Mouse (Mus musculus) thymus, adult 2 months (tissue): Measurements from ENCODE around the gene C8g. TPM values are rescaled to one million over a fixed set of nuclear protein-coding genes. Genes with fewer than 3 reads are reported as not detected.

Experiments
- DNase-seq: peaks from one replicate; pipeline ENCODE4 v3.0.0; 2021
- H3K27ac ChIP-seq: fragments of 200-500 bp; 2 replicates; pipeline ENCODE4 v1.5.1; 2012; ENCODE audit warnings: low read length, control low read depth; ENCODE audit not compliant: control insufficient read depth, insufficient read depth
- H3K27me3 ChIP-seq: fragments of 200-500 bp; 2 replicates; pipeline ENCODE4 v1.6.1; 2012; ENCODE audit warnings: mild to moderate bottlenecking, low read length, moderate library complexity, mixed read lengths; ENCODE audit not compliant: control insufficient read depth, insufficient read depth
- H3K36me3 ChIP-seq: fragments of 200-500 bp; 2 replicates; pipeline ENCODE4 v1.6.1; 2012; ENCODE audit warnings: mild to moderate bottlenecking, low read length, moderate library complexity; ENCODE audit not compliant: control insufficient read depth, insufficient read depth
- H3K4me1 ChIP-seq: fragments of 200-500 bp; replicated peaks from 2 replicates; pipeline ENCODE4 v1.6.1; 2012; ENCODE audit warnings: low read length; ENCODE audit not compliant: control insufficient read depth, insufficient read depth
- H3K4me3 ChIP-seq: fragments of 200-500 bp; 2 replicates; pipeline ENCODE4 v1.5.1; 2012; ENCODE audit warnings: mild to moderate bottlenecking, low read length, control low read depth, moderate library complexity; ENCODE audit not compliant: control insufficient read depth, insufficient read depth
- CTCF ChIP-seq: fragments of 200-500 bp; IDR thresholded peaks from 2 replicates; pipeline ENCODE4 v1.5.1; 2012; ENCODE audit warnings: mild to moderate bottlenecking, control low read depth, low read length, moderate library complexity, borderline replicate concordance; ENCODE audit not compliant: control insufficient read depth, poor library complexity, insufficient read depth; ENCODE audit errors: extremely low read depth
- POLR2A ChIP-seq: fragments of 200-500 bp; IDR thresholded peaks from 2 replicates; pipeline ENCODE4 v1.6.1; 2012; ENCODE audit warnings: mild to moderate bottlenecking, low read length, control low read depth, moderate library complexity; ENCODE audit not compliant: control insufficient read depth, poor library complexity, insufficient read depth; ENCODE audit errors: extremely low read depth
- WGBS: fragments of 180-500 bp; shearing (Covaris S2); methylation state at CpG from one replicate; pipeline ENCODE4 v1.1.7; 2018; 5-methylcytosine and 5-hydroxymethylcytosine counted together
- polyA plus RNA-seq: library from polyadenylated mRNA; depleted of rRNA; stranded (reverse); fragments of >200 nt; gene quantifications from 2 replicates; pipeline ENCODE4 v1.2.3, GENCODE M21; 2012

Gene C8g
- polyA plus RNA-seq, 1 experiment: 4.7 TPM

GRCm38 (mm10) chr2:25541644-25542367, 40.3 kb upstream of the C8g start:
- H3K36me3 ChIP-seq: peaks cover 20% of the 10 kb centered on the region
- DNase-seq: no peak
- WGBS: 90% methylated on average over 10 of the region's 10 CpGs
- no peak overlapping the region for H3K4me3 ChIP-seq
- H3K27me3 ChIP-seq: no peaks in the 10 kb centered on the region
- no peak overlapping the region for H3K27ac ChIP-seq
- peaks cover 33% of the 10 kb centered on the region for H3K4me1 ChIP-seq
- no peak for TF ChIP-seq CTCF
- TF ChIP-seq POLR2A: no peak

GRCm38 (mm10) chr2:25540541-25540948, 39.0 kb upstream of the C8g start:
- peaks cover 27% of the 10 kb centered on the region for H3K4me1 ChIP-seq
- 91% methylated on average over 4 of the region's 4 CpGs for WGBS
- TF ChIP-seq POLR2A (no peak), CTCF (no peak)
- no peaks in the 10 kb centered on the region for H3K27me3 ChIP-seq
- no peak for DNase-seq
- no peak overlapping the region for H3K27ac ChIP-seq
- H3K36me3 ChIP-seq: peaks cover 33% of the 10 kb centered on the region
- H3K4me3 ChIP-seq: no peak overlapping the region

GRCm38 (mm10) chr2:25536531-25536930, 35.0 kb upstream of the C8g start:
- H3K27me3 ChIP-seq: no peaks in the 10 kb centered on the region
- no peak overlapping the region for H3K4me3 ChIP-seq
- no peak for TF ChIP-seq POLR2A
- TF ChIP-seq CTCF: no peak
- H3K27ac ChIP-seq: peak overlapping the region; percentile 24; the same call in 1 of the 2 replicates
- WGBS: 90% methylated on average over 8 of the region's 8 CpGs
- no peak for DNase-seq
- H3K4me1 ChIP-seq: peaks cover 8% of the 10 kb centered on the region
- peaks cover 55% of the 10 kb centered on the region for H3K36me3 ChIP-seq

GRCm38 (mm10) chr2:25534866-25535182, 33.3 kb upstream of the C8g start:
- 95% methylated on average over 2 of the region's 2 CpGs for WGBS
- H3K4me1 ChIP-seq: peaks cover 6% of the 10 kb centered on the region
- TF ChIP-seq CTCF: no peak
- no peak for TF ChIP-seq POLR2A
- no peak overlapping the region for H3K4me3 ChIP-seq
- DNase-seq: no peak
- no peaks in the 10 kb centered on the region for H3K27me3 ChIP-seq
- H3K27ac ChIP-seq: peak overlapping the region; percentile 86
- H3K36me3 ChIP-seq: peaks cover 67% of the 10 kb centered on the region

GRCm38 (mm10) chr2:25534178-25534865, 32.8 kb upstream of the C8g start:
- H3K36me3 ChIP-seq: peaks cover 71% of the 10 kb centered on the region
- peak; percentile 16 for DNase-seq
- 67% methylated on average over 3 of the region's 3 CpGs for WGBS

GRCm38 (mm10) chr2:25533707-25534106, 32.2 kb upstream of the C8g start:
- 90% methylated on average over 2 of the region's 2 CpGs for WGBS
- no peak for DNase-seq
- TF ChIP-seq POLR2A (no peak), CTCF (no peak)
- Histone ChIP-seq H3K4me3 (no peak overlapping the region), H3K4me1 (peaks cover 4% of the 10 kb centered on the region), H3K36me3 (peaks cover 76% of the 10 kb centered on the region), H3K27ac (peak overlapping the region; percentile 64), H3K27me3 (no peaks in the 10 kb centered on the region)

More at GRCm38 (mm10) chr2:25534178-25534865, 32.8 kb upstream of the C8g start:
- H3K27ac ChIP-seq: peak overlapping the region; percentile 86
- H3K4me3 ChIP-seq: no peak overlapping the region
- TF ChIP-seq POLR2A (no peak), CTCF (no peak)
- H3K4me1 ChIP-seq: peaks cover 6% of the 10 kb centered on the region
- no peaks in the 10 kb centered on the region for H3K27me3 ChIP-seq
